Mouse (Mus musculus): ENCODE results near the gene Tbc1d15. TPM values are rescaled to one million over a fixed set of nuclear protein-coding genes. Genes with fewer than 3 reads are reported as not detected.

Gene Tbc1d15
- total RNA-seq, 2 experiments from 2014 or later, result 34.4 to 46.7 TPM

GRCm38 (mm10) chr10:115173336-115173735, 77.9 kb downstream of the Tbc1d15 start:
- DNase-seq, result no peak
- intact Hi-C loops (cut with DNase I), result no loop called here

DNA sequence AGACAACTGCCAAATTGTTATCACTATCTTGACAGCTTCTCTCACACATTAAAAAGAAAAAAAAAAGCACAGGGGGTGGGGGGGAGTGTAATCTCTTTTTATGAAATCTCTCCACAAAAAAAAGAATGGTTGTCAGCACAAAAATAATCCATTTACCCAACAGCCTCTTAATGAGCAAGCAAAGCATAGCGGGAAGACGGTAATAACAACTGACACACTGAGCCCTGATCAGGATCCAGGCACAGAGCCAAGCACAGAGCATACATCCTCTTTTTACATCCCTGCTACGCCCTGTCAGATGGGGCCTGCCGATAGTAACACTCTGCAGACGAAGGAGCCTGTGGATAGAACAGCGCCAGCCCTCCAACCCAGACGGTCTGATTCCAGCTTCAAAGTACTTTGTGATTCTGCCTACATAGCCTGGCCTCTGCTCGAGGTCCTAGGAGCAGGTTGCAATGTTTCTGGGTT, 79.9 kb downstream of the Tbc1d15 start:
- DNase-seq, result no peak
- intact Hi-C loops (cut with DNase I), result no loop called here

- intact Hi-C loops (cut with DNase I), result no loop called here
- no peak for DNase-seq
Measured at GRCm38 (mm10) chr10:115170496-115171350, 80.5 kb downstream of the Tbc1d15 start.

DNA sequence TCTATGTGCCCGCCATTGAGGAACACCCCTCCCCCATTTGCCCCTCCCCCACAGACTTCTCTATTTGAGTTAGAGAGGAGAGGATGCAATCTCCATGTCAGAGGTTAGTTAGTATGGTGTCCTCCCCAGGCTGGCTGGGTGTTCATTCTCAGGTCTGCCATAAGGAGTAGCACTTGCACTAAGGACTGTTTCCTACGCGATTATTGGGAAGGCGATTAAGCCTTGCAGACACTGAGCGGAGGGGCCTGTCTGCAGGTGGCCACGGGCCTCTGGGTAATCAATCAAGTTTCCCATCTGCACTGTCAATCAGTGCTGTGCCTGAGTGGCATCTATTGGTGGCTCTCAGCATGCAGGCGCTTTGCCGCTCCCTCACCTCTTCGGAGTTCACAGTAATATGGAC, 81.9 kb downstream of the Tbc1d15 start:
- intact Hi-C loops (cut with DNase I), result no loop called here
- DNase-seq, result no peak

DNA sequence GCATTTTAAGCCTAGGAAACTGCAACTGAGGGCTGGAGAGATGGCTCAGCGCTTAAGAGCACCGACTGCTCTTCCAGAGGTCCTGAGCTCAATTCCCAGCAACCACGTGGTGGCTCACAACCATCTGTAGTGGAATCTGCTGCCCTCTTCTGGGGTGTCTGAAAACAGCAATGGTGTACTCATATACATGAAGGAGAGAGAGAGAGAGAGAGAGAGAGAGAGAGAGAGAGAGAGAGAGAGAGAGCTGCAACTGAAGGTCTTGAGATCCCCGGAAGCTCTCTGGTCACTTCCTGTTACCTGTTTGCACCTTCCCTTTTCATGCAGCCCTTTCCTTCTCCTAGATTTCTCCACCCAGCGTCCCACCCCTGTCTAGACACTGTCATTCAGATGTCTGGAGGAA, 91.0 kb downstream of the Tbc1d15 start:
- intact Hi-C loops (cut with DNase I), result no loop called here
- DNase-seq, result no peak

Other genes starting within 250 kb of the Tbc1d15 start
- gene Tph2, start 66.4 kb downstream of the Tbc1d15 start, total RNA-seq (2021), result not detected
- gene Rab21, start 64.1 kb upstream of the Tbc1d15 start, total RNA-seq (2021), result 10 to 100 TPM; 42.9 to 45.1 TPM
- 10 to 100 TPM in 1 of 2 experiments, 1 to 10 TPM in 1; 9.0 to 16.0 TPM for gene Tmem19, start 111.0 kb upstream of the Tbc1d15 start, total RNA-seq (2021)
- gene Thap2, start 133.0 kb upstream of the Tbc1d15 start, total RNA-seq (2021), result 1 to 10 TPM; 4.4 to 6.6 TPM
- gene Zfc3h1, start 133.5 kb upstream of the Tbc1d15 start, total RNA-seq (2021), result 10 to 100 TPM in 1 of 2 experiments, 1 to 10 TPM in 1; 7.6 to 12.3 TPM

All from gastrocnemius, postnatal 36 days (tissue).